8 mouse cellular contexts compared by ENCODE assay signal in the genomic region with DNA sequence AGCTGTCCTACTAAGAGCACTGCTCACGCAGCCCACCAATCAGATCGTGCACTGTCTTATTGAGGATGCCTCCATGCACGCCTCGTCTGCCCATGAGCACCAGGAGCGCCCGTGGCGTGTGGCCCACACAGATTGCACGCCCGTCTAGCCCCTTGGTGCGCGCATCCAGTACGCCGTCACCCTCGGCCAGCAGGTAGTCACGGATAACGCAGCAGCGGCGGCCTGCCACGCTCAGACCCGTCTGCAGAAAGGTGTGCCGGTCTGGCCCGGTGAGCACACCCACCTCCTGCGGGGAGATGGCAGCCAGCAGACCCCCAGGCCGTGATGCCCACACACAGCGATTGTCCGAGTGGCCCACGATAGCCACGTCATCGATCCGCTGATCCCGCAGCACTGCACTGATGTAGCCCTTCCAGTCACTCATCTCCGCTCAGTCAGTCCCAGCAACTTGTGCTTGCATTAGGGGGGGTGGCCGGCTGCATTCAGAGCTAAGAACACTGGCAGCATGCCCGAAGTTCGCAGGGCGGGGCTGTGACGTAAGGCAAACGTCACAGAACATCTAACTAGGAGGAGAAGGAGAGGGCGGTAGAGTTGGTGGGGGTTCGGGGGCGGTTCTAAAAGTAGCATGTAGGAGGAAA. TPM values are rescaled to one million over a fixed set of nuclear protein-coding genes. Genes with fewer than 3 reads are reported as not detected.
DNase-seq lines count a peak whose midpoint lies in the region; ATAC-seq and TF ChIP-seq lines count a peak whose summit lies in the region.

A gene (minus strand): TSS at position 490 of the 638 bp plus-strand sequence.

- peak; percentile 77 for ATAC-seq in forebrain, embryonic 13.5 days
- ATAC-seq in hindbrain, embryonic 16.5 days, result peak; percentile 73
- peak; percentile 73; the same call in 1 of the 2 replicates for ATAC-seq in stomach, embryonic 14.5 days (ENCODE audit: insufficient number of reproducible peaks, insufficient read depth, low FRiP score, low read depth)

- TF ChIP-seq POLR2A in heart, adult 2 months (IDR thresholded peaks at IDR 0.05; ENCODE audit: insufficient read depth, low read depth, low read length), result no peak

- H3K4me2 ChIP-seq in forebrain, embryonic 13.5 days, result peak within 1 kb of the TSS; percentile 66
- peak within 1 kb of the TSS; percentile 60 for H3K4me2 ChIP-seq in hindbrain, embryonic 16.5 days (ENCODE audit: low read length)
- peak within 1 kb of the TSS; percentile 62 for H3K4me2 ChIP-seq in stomach, embryonic 14.5 days (replicated peaks; ENCODE audit: low read depth, low read length)

- DNase-seq in heart, adult 2 months, result peak; percentile 17 to 45
- DNase-seq in heart, adult 9 months (ENCODE audit: low spot score in 2 of 2), result no peak
- peak; percentile 78 to 82 for DNase-seq in left cerebral cortex, adult 2 months (ENCODE audit: extremely low spot score in 1 of 2, low spot score in 2 of 2)
- DNase-seq in lung, postnatal 4 days, result peak; percentile 71 to 75
- no peak for DNase-seq in adrenal gland, adult 8-10 months

- H3K27me3 ChIP-seq in heart, adult 2 months (ENCODE audit: control insufficient read depth, insufficient read depth, low read length), result peaks cover 3% of the 10 kb centered on the region
- H3K27me3 ChIP-seq in forebrain, embryonic 13.5 days, result peaks cover 31% of the 10 kb centered on the region
- H3K27me3 ChIP-seq in hindbrain, embryonic 16.5 days (replicated peaks; ENCODE audit: control insufficient read depth, insufficient read depth, low read length), result peaks cover 11% of the 10 kb centered on the region
- H3K27me3 ChIP-seq in stomach, embryonic 14.5 days (ENCODE audit: control insufficient read depth, insufficient read depth, low read length), result peaks cover 4% of the 10 kb centered on the region; the same call in 1 of the 2 replicates

- H3K9me3 ChIP-seq in forebrain, embryonic 13.5 days (replicated peaks), result no peaks in the 10 kb centered on the region
- no peaks in the 10 kb centered on the region for H3K9me3 ChIP-seq in hindbrain, embryonic 16.5 days (ENCODE audit: control insufficient read depth, low read length)
- H3K9me3 ChIP-seq in stomach, embryonic 14.5 days (ENCODE audit: control insufficient read depth, low read depth, low read length), result no peaks in the 10 kb centered on the region

- intact Hi-C loops in heart, adult 2 months (cut with DNase I), result no loop called here
- intact Hi-C loops in left cerebral cortex, adult 2 months (cut with DNase I), result no loop called here

- H3K36me3 ChIP-seq in heart, adult 2 months (ENCODE audit: control insufficient read depth, insufficient read depth, low read length), result no peaks in the 10 kb centered on the region
- no peaks in the 10 kb centered on the region for H3K36me3 ChIP-seq in forebrain, embryonic 13.5 days (ENCODE audit: poor library complexity, severe bottlenecking)
- no peaks in the 10 kb centered on the region for H3K36me3 ChIP-seq in hindbrain, embryonic 16.5 days (ENCODE audit: control insufficient read depth, insufficient read depth, low read length)
- no peaks in the 10 kb centered on the region for H3K36me3 ChIP-seq in stomach, embryonic 14.5 days (ENCODE audit: control insufficient read depth, insufficient read depth, low read length)

- 0 out of 2 replicates have a peak within 1 kb of the TSS, but pooled peaks have one; percentile 6 for H3K9ac ChIP-seq in heart, adult 2 months (ENCODE audit: low read depth, low read length)
- peak within 1 kb of the TSS; percentile 66 for H3K9ac ChIP-seq in forebrain, embryonic 13.5 days
- peak within 1 kb of the TSS; percentile 70 for H3K9ac ChIP-seq in hindbrain, embryonic 16.5 days (ENCODE audit: low read depth, low read length)
- H3K9ac ChIP-seq in stomach, embryonic 14.5 days (replicated peaks; ENCODE audit: low read depth, low read length), result 0 out of 2 replicates have a peak within 1 kb of the TSS, but pooled peaks have one; percentile 25

- H3K4me3 ChIP-seq in heart, adult 2 months, result no peak within 1 kb of the TSS
- peak within 1 kb of the TSS; percentile 36 for H3K4me3 ChIP-seq in forebrain, embryonic 13.5 days
- peak within 1 kb of the TSS; percentile 43 for H3K4me3 ChIP-seq in hindbrain, embryonic 16.5 days (ENCODE audit: low read length)
- peak within 1 kb of the TSS; percentile 42 for H3K4me3 ChIP-seq in left cerebral cortex, adult 2 months
- H3K4me3 ChIP-seq in stomach, embryonic 14.5 days (ENCODE audit: low read depth, low read length), result peak within 1 kb of the TSS; percentile 22

- WGBS in heart, adult 2 months, result 20% methylated on average over 41 of the region's 41 CpGs
- WGBS in forebrain, embryonic 13.5 days, result 8% methylated on average over 41 of the region's 41 CpGs
- WGBS in hindbrain, embryonic 16.5 days, result 8% methylated on average over 41 of the region's 41 CpGs
- 8% methylated on average over 41 of the region's 41 CpGs for WGBS in stomach, embryonic 14.5 days

- no peak for TF ChIP-seq EP300 in heart, adult 2 months (IDR thresholded peaks at IDR 0.05; ENCODE audit: insufficient read depth, low read depth, low read length)

- TF ChIP-seq CTCF in heart, adult 2 months (IDR thresholded peaks at IDR 0.05), result no peak
- TF ChIP-seq CTCF in left cerebral cortex, adult 2 months (IDR thresholded peaks at IDR 0.05), result no peak

- no peak within 1 kb of the TSS for H3K27ac ChIP-seq in heart, adult 2 months
- H3K27ac ChIP-seq in forebrain, embryonic 13.5 days, result no peak within 1 kb of the TSS
- H3K27ac ChIP-seq in hindbrain, embryonic 16.5 days (ENCODE audit: low read depth, low read length), result no peak within 1 kb of the TSS; the same call in 1 of the 2 replicates
- peak within 1 kb of the TSS; percentile 88 for H3K27ac ChIP-seq in left cerebral cortex, adult 2 months
- no peak within 1 kb of the TSS for H3K27ac ChIP-seq in stomach, embryonic 14.5 days (ENCODE audit: low read length)

- H3K4me1 ChIP-seq in heart, adult 2 months (ENCODE audit: control insufficient read depth, insufficient read depth, low read length), result peaks cover 3% of the 10 kb centered on the region
- H3K4me1 ChIP-seq in forebrain, embryonic 13.5 days, result peaks cover 16% of the 10 kb centered on the region
- 0 out of 2 replicates have a peak, but pooled peaks cover 5% of the 10 kb centered on the region for H3K4me1 ChIP-seq in hindbrain, embryonic 16.5 days (ENCODE audit: control insufficient read depth, insufficient read depth, low read depth, low read length)
- 0 out of 2 replicates have a peak, but pooled peaks cover 3% of the 10 kb centered on the region for H3K4me1 ChIP-seq in stomach, embryonic 14.5 days (ENCODE audit: control insufficient read depth, insufficient read depth, low read length)

- H3K79me2 ChIP-seq in heart, adult 2 months (replicated peaks; ENCODE audit: control insufficient read depth, insufficient read depth, low read length), result no peaks in the 10 kb centered on the region

RNA-seq across cellular contexts. Expression of the gene that starts here (rescaled TPM):
- total RNA-seq in heart, adult 2 months (2021), result not detected
- not detected in 2 replicates for polyA plus RNA-seq in heart, adult 2 months (2012; rRNA removed)
- polyA plus RNA-seq in forebrain, embryonic 13.5 days (2015; fragmentation: Nextera tagmentation; extraction: Ambion mirVana), result 0.60 TPM in 1 of 2 replicates, not detected in the other
- 1.1 and 1.4 TPM in 2 replicates for polyA plus RNA-seq in hindbrain, embryonic 16.5 days (2015; fragmentation: Nextera tagmentation; extraction: Ambion mirVana)
- total RNA-seq in left cerebral cortex, adult 2 months (2021), result not detected
- 0.52 TPM in 1 of 2 replicates, not detected in the other for polyA plus RNA-seq in stomach, embryonic 14.5 days (2014; fragmentation: Nextera tagmentation; extraction: Ambion mirVana)
- not detected for total RNA-seq in adrenal gland, adult 8-10 months (2022)

Comparison
In these comparisons a context has a peak if more than half of its experiments do, and no peak if none do; other contexts are left out.
1. Peak in DNase-seq and H3K9ac ChIP-seq in heart, adult 2 months; RNA of the gene not detected or under 1 TPM.
2. Peak in ATAC-seq, H3K4me3 ChIP-seq, H3K9ac ChIP-seq and H3K4me2 ChIP-seq in forebrain, embryonic 13.5 days; RNA of the gene not detected or under 1 TPM.
3. Peak in DNase-seq, H3K4me3 ChIP-seq and H3K27ac ChIP-seq in left cerebral cortex, adult 2 months; RNA of the gene not detected or under 1 TPM.
4. Peak in ATAC-seq, H3K4me3 ChIP-seq, H3K9ac ChIP-seq and H3K4me2 ChIP-seq in stomach, embryonic 14.5 days; RNA of the gene not detected or under 1 TPM.
5. DNase-seq: peak in lung, postnatal 4 days (2 of 2); none in heart, adult 9 months (0 of 2) and adrenal gland, adult 8-10 months (single experiment).
6. H3K9ac ChIP-seq: peak in every context shown above with its lines; median percentile 70 in hindbrain, embryonic 16.5 days; 66 in forebrain, embryonic 13.5 days; 25 in stomach, embryonic 14.5 days; 6 in heart, adult 2 months.
7. Peak in every context shown above with its lines, with median percentiles within 50 percentile points of each other: ATAC-seq and H3K4me2 ChIP-seq.